Mouse (Mus musculus): ENCODE measurements around the gene Akap6. TPM values are rescaled to one million over a fixed set of nuclear protein-coding genes. Genes with fewer than 3 reads are reported as not detected.

The Akap6 gene
- polyA plus RNA-seq, 1 experiment from 2014 or later: 28.7 TPM

- 91% methylated on average over 7 of the region's 7 CpGs for WGBS
- Histone ChIP-seq H3K4me2 (replicated peaks) (no peak overlapping the region), H3K9me3 (no peaks in the 10 kb centered on the region), H3K27ac (peak overlapping the region; percentile 25; the same call in 1 of the 2 replicates), H3K27me3 (no peaks in the 10 kb centered on the region), H3K36me3 (no peaks in the 10 kb centered on the region), H3K4me3 (replicated peaks) (no peak overlapping the region), H3K9ac (replicated peaks) (no peak overlapping the region), H3K4me1 (replicated peaks) (peaks cover 21% of the 10 kb centered on the region)
- no peak for ATAC-seq
Measured at GRCm38 (mm10) chr12:52854236-52854679, 155.1 kb downstream of the Akap6 start.

GRCm38 (mm10) chr12:52856104-52856503 lies 156.9 kb downstream of the Akap6 start:
- Histone ChIP-seq H3K9ac (replicated peaks) (no peak overlapping the region), H3K27ac (no peak overlapping the region), H3K4me2 (replicated peaks) (no peak overlapping the region), H3K4me1 (replicated peaks) (peaks cover 9% of the 10 kb centered on the region), H3K27me3 (no peaks in the 10 kb centered on the region), H3K4me3 (replicated peaks) (no peak overlapping the region), H3K36me3 (no peaks in the 10 kb centered on the region), H3K9me3 (no peaks in the 10 kb centered on the region)
- 79% methylated on average over 1 of the region's 1 CpGs for WGBS
- no peak for ATAC-seq

- H3K9ac ChIP-seq (replicated peaks): no peak overlapping the region
- H3K4me1 ChIP-seq (replicated peaks): peaks cover 6% of the 10 kb centered on the region
- no peaks in the 10 kb centered on the region for H3K27me3 ChIP-seq
- 96% methylated on average over 4 of the region's 4 CpGs for WGBS
- no peak overlapping the region for H3K27ac ChIP-seq
- ATAC-seq: no peak
- H3K36me3 ChIP-seq: no peaks in the 10 kb centered on the region
- H3K4me2 ChIP-seq (replicated peaks): no peak overlapping the region
- no peaks in the 10 kb centered on the region for H3K9me3 ChIP-seq
- H3K4me3 ChIP-seq (replicated peaks): no peak overlapping the region
Measured at GRCm38 (mm10) chr12:52857306-52857705, 158.1 kb downstream of the Akap6 start.

- 83% methylated on average over 3 of the region's 3 CpGs for WGBS
- no peak overlapping the region for H3K4me2 ChIP-seq (replicated peaks)
- peaks cover 3% of the 10 kb centered on the region; the same call in 1 of the 2 replicates for H3K4me1 ChIP-seq (replicated peaks)
- H3K27me3 ChIP-seq: no peaks in the 10 kb centered on the region
- H3K27ac ChIP-seq: no peak overlapping the region; the same call in 1 of the 2 replicates
- no peak for ATAC-seq
- no peak overlapping the region for H3K4me3 ChIP-seq (replicated peaks)
- peaks cover 6% of the 10 kb centered on the region; the same call in 1 of the 2 replicates for H3K9me3 ChIP-seq
- H3K36me3 ChIP-seq: no peaks in the 10 kb centered on the region
- no peak overlapping the region for H3K9ac ChIP-seq (replicated peaks)
Measured at GRCm38 (mm10) chr12:52861922-52862321, 162.7 kb downstream of the Akap6 start.

- Histone ChIP-seq H3K27me3 (no peaks in the 10 kb centered on the region), H3K4me3 (replicated peaks) (no peak overlapping the region), H3K27ac (no peak overlapping the region), H3K36me3 (peaks cover 3% of the 10 kb centered on the region; the same call in 1 of the 2 replicates), H3K9ac (replicated peaks) (no peak overlapping the region), H3K4me1 (replicated peaks) (peaks cover 11% of the 10 kb centered on the region), H3K9me3 (peaks cover 6% of the 10 kb centered on the region; the same call in 1 of the 2 replicates), H3K4me2 (replicated peaks) (no peak overlapping the region)
- ATAC-seq: no peak
- WGBS: 57% methylated on average over 8 of the region's 8 CpGs
Measured at GRCm38 (mm10) chr12:52868000-52868624, 168.9 kb downstream of the Akap6 start.

GRCm38 (mm10) chr12:52871604-52872003 lies 172.4 kb downstream of the Akap6 start:
- no peak for ATAC-seq
- Histone ChIP-seq H3K27me3 (no peaks in the 10 kb centered on the region), H3K9ac (replicated peaks) (no peak overlapping the region), H3K4me2 (replicated peaks) (no peak overlapping the region), H3K36me3 (peaks cover 3% of the 10 kb centered on the region; the same call in 1 of the 2 replicates), H3K4me3 (replicated peaks) (no peak overlapping the region), H3K27ac (no peak overlapping the region), H3K4me1 (replicated peaks) (peaks cover 13% of the 10 kb centered on the region), H3K9me3 (no peaks in the 10 kb centered on the region)
- 83% methylated on average over 3 of the region's 3 CpGs for WGBS

GRCm38 (mm10) chr12:52874332-52874923 lies 175.2 kb downstream of the Akap6 start:
- peaks cover 6% of the 10 kb centered on the region; the same call in 1 of the 2 replicates for H3K4me1 ChIP-seq (replicated peaks)
- no peak overlapping the region for H3K4me2 ChIP-seq (replicated peaks)
- H3K36me3 ChIP-seq: peaks cover 3% of the 10 kb centered on the region; the same call in 1 of the 2 replicates
- H3K4me3 ChIP-seq (replicated peaks): no peak overlapping the region
- ATAC-seq: no peak
- no peak overlapping the region for H3K27ac ChIP-seq
- H3K9ac ChIP-seq (replicated peaks): no peak overlapping the region
- WGBS: 89% methylated on average over 9 of the region's 9 CpGs
- no peaks in the 10 kb centered on the region for H3K9me3 ChIP-seq
- no peaks in the 10 kb centered on the region for H3K27me3 ChIP-seq

- Histone ChIP-seq H3K4me3 (replicated peaks) (no peak overlapping the region), H3K4me1 (replicated peaks) (peaks cover 2% of the 10 kb centered on the region; the same call in 1 of the 2 replicates), H3K36me3 (peaks cover 11% of the 10 kb centered on the region), H3K27me3 (no peaks in the 10 kb centered on the region), H3K27ac (no peak overlapping the region), H3K4me2 (replicated peaks) (no peak overlapping the region), H3K9ac (replicated peaks) (no peak overlapping the region), H3K9me3 (no peaks in the 10 kb centered on the region)
- no peak for ATAC-seq
- 50% methylated on average over 4 of the region's 4 CpGs for WGBS
Measured at GRCm38 (mm10) chr12:52876065-52876464, 176.9 kb downstream of the Akap6 start.

- Histone ChIP-seq H3K36me3 (peaks cover 15% of the 10 kb centered on the region), H3K27ac (no peak overlapping the region), H3K4me1 (replicated peaks) (peaks cover 2% of the 10 kb centered on the region; the same call in 1 of the 2 replicates), H3K9ac (replicated peaks) (no peak overlapping the region), H3K4me3 (replicated peaks) (no peak overlapping the region), H3K27me3 (no peaks in the 10 kb centered on the region), H3K4me2 (replicated peaks) (no peak overlapping the region), H3K9me3 (no peaks in the 10 kb centered on the region)
- no peak for ATAC-seq
- 90% methylated on average over 8 of the region's 8 CpGs for WGBS
Measured at GRCm38 (mm10) chr12:52876978-52877769, 178.0 kb downstream of the Akap6 start.

GRCm38 (mm10) chr12:52879324-52879723 lies 180.1 kb downstream of the Akap6 start:
- Histone ChIP-seq H3K4me3 (replicated peaks) (no peak overlapping the region), H3K9me3 (no peaks in the 10 kb centered on the region), H3K27ac (no peak overlapping the region), H3K9ac (replicated peaks) (no peak overlapping the region), H3K4me1 (replicated peaks) (peaks cover 2% of the 10 kb centered on the region; the same call in 1 of the 2 replicates), H3K4me2 (replicated peaks) (no peak overlapping the region), H3K36me3 (peaks cover 13% of the 10 kb centered on the region), H3K27me3 (no peaks in the 10 kb centered on the region)
- WGBS: 88% methylated on average over 8 of the region's 8 CpGs
- ATAC-seq: no peak

GRCm38 (mm10) chr12:52892519-52892918 lies 193.3 kb downstream of the Akap6 start:
- WGBS: 91% methylated on average over 7 of the region's 7 CpGs
- no peak overlapping the region for H3K27ac ChIP-seq
- H3K4me2 ChIP-seq (replicated peaks): no peak overlapping the region
- no peak for ATAC-seq
- H3K9me3 ChIP-seq: no peaks in the 10 kb centered on the region
- peaks cover 8% of the 10 kb centered on the region for H3K36me3 ChIP-seq
- no peaks in the 10 kb centered on the region for H3K27me3 ChIP-seq
- H3K9ac ChIP-seq (replicated peaks): no peak overlapping the region
- no peak overlapping the region for H3K4me3 ChIP-seq (replicated peaks)
- peaks cover 8% of the 10 kb centered on the region; the same call in 1 of the 2 replicates for H3K4me1 ChIP-seq (replicated peaks)

Data from midbrain, embryonic 13.5 days (tissue).